Mouse (Mus musculus) kidney, embryonic 15.5 days (tissue): ENCODE results near the gene 1700012P22Rik. TPM values are rescaled to one million over a fixed set of nuclear protein-coding genes. Genes with fewer than 3 reads are reported as not detected.

Source experiments
- ATAC-seq: fragments of 200-750 bp; cut with Nextera tagmentation; replicated peaks from 2 replicates; pipeline ENCODE4 v1.8.0; 2017; ENCODE audit warnings: moderate TSS enrichment; ENCODE audit not compliant: low FRiP score
- H3K27ac ChIP-seq: fragments of 300-500 bp; sonication (generic); 2 replicates; pipeline ENCODE4 v1.5.1; 2015; ENCODE audit warnings: mild to moderate bottlenecking, inconsistent platforms
- H3K27me3 ChIP-seq: fragments of 300-500 bp; sonication (generic); 2 replicates; pipeline ENCODE4 v1.6.1; 2015; ENCODE audit warnings: inconsistent platforms
- H3K36me3 ChIP-seq: fragments of 300-500 bp; sonication (generic); 2 replicates; pipeline ENCODE4 v1.6.1; 2015; ENCODE audit warnings: inconsistent platforms
- H3K4me1 ChIP-seq: fragments of 300-500 bp; sonication (generic); 2 replicates; pipeline ENCODE4 v1.6.1; 2015; ENCODE audit warnings: inconsistent platforms
- H3K4me2 ChIP-seq: fragments of 300-500 bp; sonication (generic); 2 replicates; pipeline ENCODE4 v1.6.1; 2015; ENCODE audit warnings: moderate library complexity, mild to moderate bottlenecking, inconsistent platforms
- H3K4me3 ChIP-seq: fragments of 300-500 bp; sonication (generic); replicated peaks from 2 replicates; pipeline ENCODE4 v1.5.1; 2015; ENCODE audit warnings: mild to moderate bottlenecking, inconsistent platforms
- H3K9ac ChIP-seq: fragments of 300-500 bp; sonication (generic); 2 replicates; pipeline ENCODE4 v1.6.1; 2015; ENCODE audit warnings: mild to moderate bottlenecking, inconsistent platforms
- H3K9me3 ChIP-seq: fragments of 300-500 bp; sonication (generic); replicated peaks from 2 replicates; pipeline ENCODE4 v1.6.1; 2016; ENCODE audit warnings: inconsistent platforms
- WGBS: fragments of 180-500 bp; shearing (Covaris S2); methylation state at CpG from one replicate; pipeline ENCODE4 v1.1.7; 2015; ENCODE audit warnings: mixed read lengths; 5-methylcytosine and 5-hydroxymethylcytosine counted together
- polyA plus RNA-seq: library from polyadenylated mRNA; unstranded; fragments of >200 nt; fragmentation: Nextera tagmentation; extraction: Ambion mirVana; gene quantifications from 2 replicates; pipeline ENCODE4 v1.2.1, GENCODE M21; 2015

The 1700012P22Rik gene
- polyA plus RNA-seq, 1 experiment from 2014 or later, result not detected

GRCm38 (mm10) chr4:144408290-144408689 is 30.3 kb downstream of the 1700012P22Rik start, which contains the start of gene Pramef12:
Gene Pramef12, minus strand, starts transcription at chr4:144408464.
- Histone ChIP-seq H3K4me3 (no peak within 1 kb of the TSS), H3K27me3 (no peaks in the 10 kb centered on the region), H3K9ac (no peak within 1 kb of the TSS), H3K9me3 (no peaks in the 10 kb centered on the region), H3K4me1 (peaks cover 7% of the 10 kb centered on the region; the same call in 1 of the 2 replicates), H3K4me2 (no peak within 1 kb of the TSS), H3K27ac (no peak within 1 kb of the TSS), H3K36me3 (no peaks in the 10 kb centered on the region)
- 80% methylated on average over 9 of the region's 9 CpGs for WGBS
- ATAC-seq, result no peak

- H3K36me3 ChIP-seq, result no peaks in the 10 kb centered on the region
- H3K27ac ChIP-seq, result no peak overlapping the region
- no peak for ATAC-seq
- no peak overlapping the region for H3K9ac ChIP-seq
- H3K4me2 ChIP-seq, result no peak overlapping the region
- H3K4me3 ChIP-seq, result no peak overlapping the region
- 64% methylated on average over 3 of the region's 3 CpGs for WGBS
- H3K9me3 ChIP-seq, result no peaks in the 10 kb centered on the region
- no peaks in the 10 kb centered on the region for H3K27me3 ChIP-seq
- peaks cover 7% of the 10 kb centered on the region; the same call in 1 of the 2 replicates for H3K4me1 ChIP-seq
Measured at GRCm38 (mm10) chr4:144406261-144406660, 32.3 kb downstream of the 1700012P22Rik start.

- H3K4me3 ChIP-seq, result peak overlapping the region; percentile 41
- peak overlapping the region; percentile 63 for H3K4me2 ChIP-seq
- H3K9me3 ChIP-seq, result no peaks in the 10 kb centered on the region
- 6% methylated on average over 16 of the region's 17 CpGs for WGBS
- H3K9ac ChIP-seq, result no peak overlapping the region
- peak; percentile 97 for ATAC-seq
- no peaks in the 10 kb centered on the region for H3K36me3 ChIP-seq
- no peaks in the 10 kb centered on the region for H3K27me3 ChIP-seq
- H3K27ac ChIP-seq, result peak overlapping the region; percentile 54
- H3K4me1 ChIP-seq, result peaks cover 7% of the 10 kb centered on the region; the same call in 1 of the 2 replicates
Measured at GRCm38 (mm10) chr4:144404456-144405086, 34.0 kb downstream of the 1700012P22Rik start.

GRCm38 (mm10) chr4:144402712-144403111 is 35.9 kb downstream of the 1700012P22Rik start:
- no peak overlapping the region for H3K27ac ChIP-seq
- H3K9me3 ChIP-seq, result no peaks in the 10 kb centered on the region
- H3K4me2 ChIP-seq, result no peak overlapping the region
- ATAC-seq, result no peak
- H3K4me3 ChIP-seq, result no peak overlapping the region
- no peak overlapping the region for H3K9ac ChIP-seq
- WGBS, result 49% methylated on average over 4 of the region's 4 CpGs
- no peaks in the 10 kb centered on the region for H3K36me3 ChIP-seq
- peaks cover 7% of the 10 kb centered on the region; the same call in 1 of the 2 replicates for H3K4me1 ChIP-seq
- no peaks in the 10 kb centered on the region for H3K27me3 ChIP-seq

- H3K27me3 ChIP-seq, result no peaks in the 10 kb centered on the region
- no peak overlapping the region for H3K9ac ChIP-seq
- no peak overlapping the region for H3K4me2 ChIP-seq
- no peaks in the 10 kb centered on the region for H3K36me3 ChIP-seq
- no peak; the same call in 1 of the 2 replicates for ATAC-seq
- 38% methylated on average over 3 of the region's 3 CpGs for WGBS
- H3K9me3 ChIP-seq, result no peaks in the 10 kb centered on the region
- no peaks in the 10 kb centered on the region for H3K4me1 ChIP-seq
- H3K27ac ChIP-seq, result no peak overlapping the region
- H3K4me3 ChIP-seq, result no peak overlapping the region
Measured at GRCm38 (mm10) chr4:144396316-144396715, 42.3 kb downstream of the 1700012P22Rik start.

- H3K4me2 ChIP-seq, result no peak within 1 kb of the TSS
- 48% methylated on average over 2 of the region's 2 CpGs for WGBS
- no peaks in the 10 kb centered on the region for H3K9me3 ChIP-seq
Measured at GRCm38 (mm10) chr4:144377911-144378310, 60.7 kb downstream of the 1700012P22Rik start, which contains the start of gene Pramef20. Gene Pramef20, minus strand, starts transcription at chr4:144377933.

More at GRCm38 (mm10) chr4:144377911-144378310, 60.7 kb downstream of the 1700012P22Rik start, which contains the start of gene Pramef20:
- H3K9ac ChIP-seq, result no peak within 1 kb of the TSS
- H3K4me1 ChIP-seq, result no peaks in the 10 kb centered on the region
- no peaks in the 10 kb centered on the region for H3K36me3 ChIP-seq
- H3K27me3 ChIP-seq, result no peaks in the 10 kb centered on the region
- H3K27ac ChIP-seq, result no peak within 1 kb of the TSS
- no peak for ATAC-seq
- no peak within 1 kb of the TSS for H3K4me3 ChIP-seq

Other genes starting within 250 kb of the 1700012P22Rik start
- not detected in 2 replicates for gene Oog2, start 248.1 kb downstream of the 1700012P22Rik start, polyA plus RNA-seq
- gene C87977, start 225.5 kb downstream of the 1700012P22Rik start, polyA plus RNA-seq, result not detected in 2 replicates
- not detected in 2 replicates for gene Pramel5, start 158.3 kb downstream of the 1700012P22Rik start, polyA plus RNA-seq
- not detected in 2 replicates for gene Gm13128, start 108.5 kb downstream of the 1700012P22Rik start, polyA plus RNA-seq
- not detected in 2 replicates for gene Gm13119, start 80.8 kb downstream of the 1700012P22Rik start, polyA plus RNA-seq
- not detected in 2 replicates for gene Pramef20, start 60.8 kb downstream of the 1700012P22Rik start, polyA plus RNA-seq
- gene Pramef12, start 30.3 kb downstream of the 1700012P22Rik start, polyA plus RNA-seq, result 0.17 and 0.21 TPM in 2 replicates
- gene Gm9944, start 14.5 kb upstream of the 1700012P22Rik start, polyA plus RNA-seq, result not detected in 2 replicates
- not detected in 2 replicates for gene Aadacl3, start 25.0 kb upstream of the 1700012P22Rik start, polyA plus RNA-seq
- not detected in 2 replicates for gene 9430007A20Rik, start 81.0 kb upstream of the 1700012P22Rik start, polyA plus RNA-seq
- gene Gm13124, start 126.4 kb upstream of the 1700012P22Rik start, polyA plus RNA-seq, result not detected in 2 replicates
- gene Aadacl4, start 174.9 kb upstream of the 1700012P22Rik start, polyA plus RNA-seq, result not detected in 2 replicates
- not detected in 2 replicates for gene Gm436, start 247.6 kb upstream of the 1700012P22Rik start, polyA plus RNA-seq